In genomic region chr8:89220870-89221269, GRCm38 (mm10) we compare ENCODE assay signal across 18 mouse cellular contexts.
DNase-seq lines count a peak whose midpoint lies in the region; ATAC-seq and TF ChIP-seq lines count a peak whose summit lies in the region.
"Had no signal": no experiment of that assay in that cellular context is flagged by ENCODE, and none has a peak within 500 bp of the region (broad histone marks: within the 10 kb centered on the region; RNA-seq: fewer than 3 reads in every experiment).

No protein-coding gene starts in this region.

- H3K27ac ChIP-seq in forebrain, embryonic 15.5 days (replicated peaks): no peak overlapping the region
- H3K27ac ChIP-seq in forebrain, embryonic 12.5 days: no peak overlapping the region
- peak overlapping the region; percentile 75 for H3K27ac ChIP-seq in liver, postnatal 0 days (ENCODE audit: low read depth)
- H3K27ac ChIP-seq in liver, embryonic 11.5 days (ENCODE audit: low read depth, low read length): no peak overlapping the region
- H3K27ac ChIP-seq: heart, embryonic 13.5 days; intestine, embryonic 15.5 days; kidney, postnatal 0 days; limb, embryonic 15.5 days; stomach, embryonic 15.5 days had no signal

- WGBS in forebrain, embryonic 15.5 days: 57% methylated on average over 7 of the region's 7 CpGs
- 79% methylated on average over 7 of the region's 7 CpGs for WGBS in forebrain, embryonic 12.5 days
- WGBS in liver, postnatal 0 days (ENCODE audit: insufficient replicate concordance): 66% methylated on average over 7 of the region's 7 CpGs
- WGBS in liver, embryonic 11.5 days: 40% methylated on average over 7 of the region's 7 CpGs

- no peak overlapping the region for H3K4me3 ChIP-seq in forebrain, embryonic 15.5 days
- no peak overlapping the region for H3K4me3 ChIP-seq in forebrain, embryonic 12.5 days (replicated peaks)
- H3K4me3 ChIP-seq in liver, postnatal 0 days (ENCODE audit: low read depth, low read length): no peak overlapping the region
- H3K4me3 ChIP-seq in liver, embryonic 11.5 days (ENCODE audit: low read depth, low read length): no peak overlapping the region
- H3K4me3 ChIP-seq: heart, embryonic 13.5 days; intestine, embryonic 15.5 days; limb, embryonic 15.5 days; megakaryocyte, embryonic 14.5 days; myocyte; stomach, embryonic 15.5 days had no signal

- TF ChIP-seq CTCF in liver, postnatal 0 days (IDR thresholded peaks at IDR 0.05; ENCODE audit: low read depth): no peak

- no peaks in the 10 kb centered on the region for H3K27me3 ChIP-seq in forebrain, embryonic 15.5 days
- H3K27me3 ChIP-seq in forebrain, embryonic 12.5 days: no peaks in the 10 kb centered on the region
- H3K27me3 ChIP-seq in liver, postnatal 0 days (ENCODE audit: insufficient read depth, low read length): no peaks in the 10 kb centered on the region
- H3K27me3 ChIP-seq in liver, embryonic 11.5 days (replicated peaks; ENCODE audit: control insufficient read depth, insufficient read depth, low read length): no peaks in the 10 kb centered on the region
- H3K27me3 ChIP-seq: heart, embryonic 13.5 days; intestine, embryonic 15.5 days; limb, embryonic 15.5 days; megakaryocyte, embryonic 14.5 days; stomach, embryonic 15.5 days had no signal

- no peaks in the 10 kb centered on the region for H3K36me3 ChIP-seq in forebrain, embryonic 15.5 days
- no peaks in the 10 kb centered on the region for H3K36me3 ChIP-seq in forebrain, embryonic 12.5 days (replicated peaks)
- no peaks in the 10 kb centered on the region for H3K36me3 ChIP-seq in liver, postnatal 0 days (replicated peaks; ENCODE audit: insufficient read depth, low read length)
- no peaks in the 10 kb centered on the region for H3K36me3 ChIP-seq in liver, embryonic 11.5 days (ENCODE audit: control insufficient read depth, insufficient read depth, low read length)
- H3K36me3 ChIP-seq: heart, embryonic 13.5 days; intestine, embryonic 15.5 days; limb, embryonic 15.5 days; stomach, embryonic 15.5 days had no signal

- H3K9ac ChIP-seq in forebrain, embryonic 15.5 days (replicated peaks): no peak overlapping the region
- no peak overlapping the region for H3K9ac ChIP-seq in forebrain, embryonic 12.5 days
- H3K9ac ChIP-seq in liver, postnatal 0 days (replicated peaks): no peak overlapping the region
- H3K9ac ChIP-seq in liver, embryonic 11.5 days (ENCODE audit: low read depth, low read length): no peak overlapping the region
- H3K9ac ChIP-seq: heart, embryonic 13.5 days; intestine, embryonic 15.5 days; limb, embryonic 15.5 days; stomach, embryonic 15.5 days had no signal

- DNase-seq in liver, postnatal 0 days: no peak
- DNase-seq in liver, embryonic 11.5 days (ENCODE audit: low spot score): no peak
- DNase-seq in right cerebral cortex, postnatal 14 days: peak; percentile 6
- no peak for DNase-seq in right cerebral cortex, postnatal 36 days (ENCODE audit: low spot score in 2 of 2)
- DNase-seq in kidney, postnatal 14 days: no peak
- DNase-seq: adrenal gland, postnatal 36 days; lung, adult 2 months; thymus, postnatal 36 days had no signal

- H3K4me2 ChIP-seq in forebrain, embryonic 15.5 days (replicated peaks): no peak overlapping the region
- H3K4me2 ChIP-seq in forebrain, embryonic 12.5 days: no peak overlapping the region
- no peak overlapping the region for H3K4me2 ChIP-seq in liver, postnatal 0 days (ENCODE audit: low read depth, low read length)
- no peak overlapping the region for H3K4me2 ChIP-seq in liver, embryonic 11.5 days
- H3K4me2 ChIP-seq: heart, embryonic 13.5 days; intestine, embryonic 15.5 days; limb, embryonic 15.5 days; stomach, embryonic 15.5 days had no signal

- peaks cover 10% of the 10 kb centered on the region for H3K4me1 ChIP-seq in forebrain, embryonic 15.5 days
- no peaks in the 10 kb centered on the region for H3K4me1 ChIP-seq in forebrain, embryonic 12.5 days
- H3K4me1 ChIP-seq in liver, postnatal 0 days (ENCODE audit: insufficient read depth): peaks cover 8% of the 10 kb centered on the region
- no peaks in the 10 kb centered on the region for H3K4me1 ChIP-seq in liver, embryonic 11.5 days (replicated peaks; ENCODE audit: control insufficient read depth, insufficient read depth, low read length)
- H3K4me1 ChIP-seq: intestine, embryonic 15.5 days; limb, embryonic 15.5 days; megakaryocyte, embryonic 14.5 days; stomach, embryonic 15.5 days had no signal

- peak; percentile 48; the same call in 1 of the 2 replicates for ATAC-seq in forebrain, embryonic 15.5 days (replicated peaks)
- ATAC-seq in forebrain, embryonic 12.5 days (ENCODE audit: low FRiP score): no peak
- ATAC-seq in liver, postnatal 0 days: no peak
- no peak for ATAC-seq in liver, embryonic 11.5 days (replicated peaks; ENCODE audit: low FRiP score)
- ATAC-seq: activated CD4-positive, CD25-positive, alpha-beta regulatory T cell, adult 4 months; intestine, embryonic 15.5 days had no signal

- no peak for TF ChIP-seq EP300 in liver, postnatal 0 days (IDR thresholded peaks at IDR 0.05; ENCODE audit: low read depth)

- no peaks in the 10 kb centered on the region for H3K9me3 ChIP-seq in forebrain, embryonic 15.5 days
- H3K9me3 ChIP-seq in forebrain, embryonic 12.5 days: no peaks in the 10 kb centered on the region
- H3K9me3 ChIP-seq in liver, postnatal 0 days (ENCODE audit: low read length): no peaks in the 10 kb centered on the region
- H3K9me3 ChIP-seq in liver, embryonic 11.5 days (ENCODE audit: control insufficient read depth, low read length): no peaks in the 10 kb centered on the region
- H3K9me3 ChIP-seq: heart, embryonic 13.5 days; intestine, embryonic 15.5 days; limb, embryonic 15.5 days; stomach, embryonic 15.5 days had no signal
